Mouse (Mus musculus) intestine, embryonic 15.5 days (tissue): Measurements from ENCODE around the gene Slc6a8. TPM values are rescaled to one million over a fixed set of nuclear protein-coding genes. Genes with fewer than 3 reads are reported as not detected.

ENCODE experiments used
- ATAC-seq: fragments of 200-750 bp; cut with Nextera tagmentation; 2 replicates; pipeline ENCODE4 v1.8.0; 2017; ENCODE audit warnings: moderate TSS enrichment, moderate library complexity
- H3K27ac ChIP-seq: fragments of 300-500 bp; sonication (generic); 2 replicates; pipeline ENCODE4 v1.5.1; 2015; ENCODE audit warnings: mild to moderate bottlenecking, inconsistent platforms
- H3K27me3 ChIP-seq: fragments of 300-500 bp; sonication (generic); replicated peaks from 2 replicates; pipeline ENCODE4 v1.6.1; 2015; ENCODE audit warnings: inconsistent platforms
- H3K36me3 ChIP-seq: fragments of 300-500 bp; sonication (generic); 2 replicates; pipeline ENCODE4 v1.6.1; 2015; ENCODE audit warnings: inconsistent platforms
- H3K4me1 ChIP-seq: fragments of 300-500 bp; sonication (generic); replicated peaks from 2 replicates; pipeline ENCODE4 v1.6.1; 2015; ENCODE audit warnings: inconsistent platforms
- H3K4me2 ChIP-seq: fragments of 300-500 bp; sonication (generic); replicated peaks from 2 replicates; pipeline ENCODE4 v1.6.1; 2015; ENCODE audit warnings: mild to moderate bottlenecking, inconsistent platforms
- H3K4me3 ChIP-seq: fragments of 300-500 bp; sonication (generic); replicated peaks from 2 replicates; pipeline ENCODE4 v1.5.1; 2015; ENCODE audit warnings: inconsistent platforms
- H3K9ac ChIP-seq: fragments of 300-500 bp; sonication (generic); 2 replicates; pipeline ENCODE4 v1.6.1; 2015; ENCODE audit warnings: inconsistent platforms
- H3K9me3 ChIP-seq: fragments of 300-500 bp; sonication (generic); 2 replicates; pipeline ENCODE4 v1.6.1; 2016; ENCODE audit warnings: inconsistent platforms
- WGBS: fragments of 180-500 bp; shearing (Covaris S2); methylation state at CpG from one replicate; pipeline ENCODE4 v1.1.7; 2015; 5-methylcytosine and 5-hydroxymethylcytosine counted together
- polyA plus RNA-seq: library from polyadenylated mRNA; unstranded; fragments of >200 nt; fragmentation: Nextera tagmentation; extraction: Ambion mirVana; gene quantifications from 2 replicates; pipeline ENCODE4 v1.2.1, GENCODE M21; 2015

The Slc6a8 gene
- polyA plus RNA-seq = 7.1 and 9.1 TPM in 2 replicates

- Histone ChIP-seq H3K4me2 (peak within 1 kb of the TSS; percentile 69), H3K27ac (peak within 1 kb of the TSS; percentile 64), H3K36me3 (no peaks in the 10 kb centered on the region), H3K4me1 (no peaks in the 10 kb centered on the region), H3K9ac (peak within 1 kb of the TSS; percentile 77), H3K27me3 (no peaks in the 10 kb centered on the region; the same call in 1 of the 2 replicates), H3K4me3 (peak within 1 kb of the TSS; percentile 61), H3K9me3 (no peaks in the 10 kb centered on the region)
- peak; percentile 80 for ATAC-seq
- WGBS = 15% methylated on average over 40 of the region's 72 CpGs
These were observed at the start of gene Slc6a8 for GRCm38 (mm10) chrX:73672879-73673618. Gene Slc6a8 (plus strand): TSS chrX:73673150.

- Histone ChIP-seq H3K36me3 (no peaks in the 10 kb centered on the region), H3K9me3 (no peaks in the 10 kb centered on the region), H3K4me1 (no peaks in the 10 kb centered on the region), H3K4me2 (no peak overlapping the region), H3K9ac (no peak overlapping the region), H3K27ac (no peak overlapping the region), H3K27me3 (no peaks in the 10 kb centered on the region), H3K4me3 (no peak overlapping the region)
- ATAC-seq = no peak
These were observed 46.0 kb upstream of the Slc6a8 start for GRCm38 (mm10) chrX:73626981-73627380.

GRCm38 (mm10) chrX:73635425-73635824 lies 37.5 kb upstream of the Slc6a8 start:
- Histone ChIP-seq H3K9ac (no peak overlapping the region), H3K27me3 (peaks cover 35% of the 10 kb centered on the region), H3K27ac (no peak overlapping the region), H3K4me2 (peak overlapping the region; percentile 48), H3K36me3 (no peaks in the 10 kb centered on the region), H3K4me3 (no peak overlapping the region), H3K9me3 (no peaks in the 10 kb centered on the region), H3K4me1 (no peaks in the 10 kb centered on the region)
- no peak for ATAC-seq
- 20% methylated on average over 19 of the region's 19 CpGs for WGBS

- H3K4me2 ChIP-seq = peak overlapping the region; percentile 70
- WGBS = 15% methylated on average over 19 of the region's 19 CpGs
- no peak overlapping the region for H3K27ac ChIP-seq
- no peaks in the 10 kb centered on the region for H3K36me3 ChIP-seq
- ATAC-seq = 0 out of 2 replicates have a peak, but pooled peaks have one; percentile 29
- no peaks in the 10 kb centered on the region for H3K9me3 ChIP-seq
- no peak overlapping the region; the same call in 1 of the 2 replicates for H3K9ac ChIP-seq
- H3K4me1 ChIP-seq = no peaks in the 10 kb centered on the region
- H3K27me3 ChIP-seq = peaks cover 38% of the 10 kb centered on the region
- peak overlapping the region; percentile 33 for H3K4me3 ChIP-seq
These were observed 35.5 kb upstream of the Slc6a8 start for GRCm38 (mm10) chrX:73637415-73637814.

- peak within 1 kb of the TSS; percentile 38 for H3K4me3 ChIP-seq
- no peaks in the 10 kb centered on the region for H3K36me3 ChIP-seq
- H3K27me3 ChIP-seq = peaks cover 37% of the 10 kb centered on the region
- peak within 1 kb of the TSS; percentile 78 for H3K4me2 ChIP-seq
- H3K27ac ChIP-seq = no peak within 1 kb of the TSS
- H3K9me3 ChIP-seq = no peaks in the 10 kb centered on the region
- ATAC-seq = peak; percentile 90
- 25% methylated on average over 27 of the region's 28 CpGs for WGBS
- H3K4me1 ChIP-seq = no peaks in the 10 kb centered on the region
- H3K9ac ChIP-seq = peak within 1 kb of the TSS; percentile 40
These were observed 33.7 kb upstream of the Slc6a8 start, which contains the start of gene Dusp9 for GRCm38 (mm10) chrX:73639255-73639675. Gene Dusp9 (plus strand): TSS chrX:73639419.

GRCm38 (mm10) chrX:73639901-73640469 lies 33.0 kb upstream of the Slc6a8 start:
- 18% methylated on average over 41 of the region's 41 CpGs for WGBS
- H3K9me3 ChIP-seq = no peaks in the 10 kb centered on the region
- no peaks in the 10 kb centered on the region for H3K36me3 ChIP-seq
- peak overlapping the region; percentile 78 for H3K4me2 ChIP-seq
- H3K27ac ChIP-seq = no peak overlapping the region
- no peaks in the 10 kb centered on the region for H3K4me1 ChIP-seq
- ATAC-seq = peak; percentile 31
- H3K4me3 ChIP-seq = peak overlapping the region; percentile 38
- H3K9ac ChIP-seq = peak overlapping the region; percentile 40; the same call in 1 of the 2 replicates
- peaks cover 32% of the 10 kb centered on the region for H3K27me3 ChIP-seq

GRCm38 (mm10) chrX:73645121-73645520 lies 27.8 kb upstream of the Slc6a8 start:
- no peaks in the 10 kb centered on the region for H3K36me3 ChIP-seq
- H3K27me3 ChIP-seq = peaks cover 6% of the 10 kb centered on the region; the same call in 1 of the 2 replicates
- H3K4me1 ChIP-seq = no peaks in the 10 kb centered on the region
- H3K4me3 ChIP-seq = no peak overlapping the region
- H3K27ac ChIP-seq = no peak overlapping the region
- H3K4me2 ChIP-seq = no peak overlapping the region
- 42% methylated on average over 4 of the region's 4 CpGs for WGBS
- H3K9me3 ChIP-seq = no peaks in the 10 kb centered on the region
- H3K9ac ChIP-seq = no peak overlapping the region
- ATAC-seq = no peak

- 65% methylated on average over 3 of the region's 3 CpGs for WGBS
- H3K9ac ChIP-seq = no peak overlapping the region
- H3K4me2 ChIP-seq = no peak overlapping the region
- ATAC-seq = no peak
- H3K9me3 ChIP-seq = no peaks in the 10 kb centered on the region
- no peak overlapping the region for H3K4me3 ChIP-seq
- H3K27ac ChIP-seq = no peak overlapping the region
- H3K4me1 ChIP-seq = no peaks in the 10 kb centered on the region
- no peaks in the 10 kb centered on the region for H3K36me3 ChIP-seq
- 0 out of 2 replicates have a peak, but pooled peaks cover 2% of the 10 kb centered on the region for H3K27me3 ChIP-seq
These were observed 22.1 kb upstream of the Slc6a8 start for GRCm38 (mm10) chrX:73650869-73651268.

- Histone ChIP-seq H3K4me2 (no peak overlapping the region), H3K36me3 (no peaks in the 10 kb centered on the region), H3K4me3 (no peak overlapping the region), H3K27me3 (0 out of 2 replicates have a peak, but pooled peaks cover 2% of the 10 kb centered on the region), H3K27ac (no peak overlapping the region), H3K9me3 (no peaks in the 10 kb centered on the region), H3K4me1 (no peaks in the 10 kb centered on the region), H3K9ac (no peak overlapping the region)
- no peak for ATAC-seq
- 84% methylated on average over 6 of the region's 6 CpGs for WGBS
These were observed 19.6 kb upstream of the Slc6a8 start for GRCm38 (mm10) chrX:73653392-73653791.

- Histone ChIP-seq H3K4me2 (no peak overlapping the region), H3K27me3 (0 out of 2 replicates have a peak, but pooled peaks cover 2% of the 10 kb centered on the region), H3K4me3 (no peak overlapping the region), H3K9me3 (no peaks in the 10 kb centered on the region), H3K4me1 (no peaks in the 10 kb centered on the region), H3K27ac (no peak overlapping the region), H3K36me3 (no peaks in the 10 kb centered on the region), H3K9ac (no peak overlapping the region)
- 17% methylated on average over 6 of the region's 6 CpGs for whole genome bisulfite sequencing
- peak; percentile 64; the same call in 1 of the 2 replicates for ATAC-seq
These were observed 18.8 kb upstream of the Slc6a8 start for GRCm38 (mm10) chrX:73654177-73654576.

GRCm38 (mm10) chrX:73655529-73655928 lies 17.4 kb upstream of the Slc6a8 start:
- peak; percentile 14; the same call in 1 of the 2 replicates for ATAC-seq
- WGBS = 65% methylated on average over 3 of the region's 3 CpGs
- Histone ChIP-seq H3K9me3 (no peaks in the 10 kb centered on the region), H3K27me3 (0 out of 2 replicates have a peak, but pooled peaks cover 2% of the 10 kb centered on the region), H3K4me2 (no peak overlapping the region), H3K27ac (no peak overlapping the region), H3K9ac (no peak overlapping the region), H3K36me3 (no peaks in the 10 kb centered on the region), H3K4me3 (no peak overlapping the region), H3K4me1 (no peaks in the 10 kb centered on the region)

- Histone ChIP-seq H3K9ac (no peak overlapping the region), H3K36me3 (no peaks in the 10 kb centered on the region), H3K4me2 (no peak overlapping the region), H3K27me3 (no peaks in the 10 kb centered on the region), H3K4me3 (no peak overlapping the region), H3K4me1 (no peaks in the 10 kb centered on the region), H3K9me3 (no peaks in the 10 kb centered on the region), H3K27ac (no peak overlapping the region)
- WGBS = 47% methylated on average over 7 of the region's 7 CpGs
- no peak for ATAC-seq
These were observed 14.6 kb upstream of the Slc6a8 start for GRCm38 (mm10) chrX:73658391-73658790.
